Mouse (Mus musculus) brain, embryonic 14.5 days (tissue): ENCODE results near the gene Trp53tg5.

ENCODE experiments used
- CTCF ChIP-seq: fragments of 200-500 bp; IDR thresholded peaks from 2 replicates; pipeline ENCODE4 v1.5.1; 2012; ENCODE audit warnings: inconsistent platforms, mild to moderate bottlenecking, moderate library complexity, borderline replicate concordance; ENCODE audit not compliant: insufficient read depth, insufficient read length; ENCODE audit errors: extremely low read depth
- POLR2A ChIP-seq: fragments of 200-500 bp; IDR thresholded peaks from 2 replicates; pipeline ENCODE4 v1.6.1; 2012; ENCODE audit warnings: mild to moderate bottlenecking, inconsistent platforms, borderline replicate concordance; ENCODE audit not compliant: poor library complexity, insufficient read depth, insufficient read length, severe bottlenecking; ENCODE audit errors: extremely low read depth

DNA sequence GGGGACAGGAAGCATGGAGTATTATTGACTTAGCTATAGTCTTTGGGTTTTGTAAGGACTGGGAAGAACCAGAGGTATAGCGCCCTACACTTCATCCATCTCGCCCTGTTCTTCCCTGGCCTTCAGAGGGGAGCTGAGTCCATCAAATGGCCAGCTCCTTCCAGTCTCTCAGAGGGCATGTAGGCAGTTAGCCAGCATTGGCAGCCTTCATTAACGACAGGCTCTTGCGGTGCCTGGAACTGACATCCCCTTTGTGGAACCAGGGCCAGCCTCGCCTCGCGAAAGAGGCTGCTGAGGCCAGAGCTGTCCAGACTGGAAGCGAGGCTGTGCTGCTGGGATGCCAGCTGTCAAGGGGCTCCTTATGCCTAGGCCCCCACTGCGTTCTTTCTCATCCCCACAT lies 14.3 kb upstream of the Trp53tg5 start:
- no peak for TF ChIP-seq POLR2A
- no peak for TF ChIP-seq CTCF
